Mouse (Mus musculus) heart, embryonic 12.5 days (tissue): Measurements from ENCODE around the gene Otub1. TPM values are rescaled to one million over a fixed set of nuclear protein-coding genes. Genes with fewer than 3 reads are reported as not detected.

Source experiments
- ATAC-seq: fragments of 200-750 bp; cut with Nextera tagmentation; 2 replicates; pipeline ENCODE4 v1.8.0; 2017; ENCODE audit warnings: moderate TSS enrichment, moderate library complexity; ENCODE audit not compliant: insufficient number of reproducible peaks, low FRiP score
- H3K27ac ChIP-seq: fragments of 300-500 bp; sonication (generic); 2 replicates; pipeline ENCODE4 v1.5.1; 2016; ENCODE audit warnings: mild to moderate bottlenecking, moderate library complexity; ENCODE audit not compliant: poor library complexity, severe bottlenecking
- H3K27me3 ChIP-seq: fragments of 300-500 bp; sonication (generic); replicated peaks from 2 replicates; pipeline ENCODE4 v1.6.1; 2016; ENCODE audit warnings: mild to moderate bottlenecking, moderate library complexity
- H3K36me3 ChIP-seq: fragments of 300-500 bp; sonication (generic); 2 replicates; pipeline ENCODE4 v1.6.1; 2016; ENCODE audit warnings: mild to moderate bottlenecking, moderate library complexity
- H3K4me1 ChIP-seq: fragments of 300-500 bp; sonication (generic); replicated peaks from 2 replicates; pipeline ENCODE4 v1.6.1; 2016; ENCODE audit warnings: mild to moderate bottlenecking
- H3K4me2 ChIP-seq: fragments of 300-500 bp; sonication (generic); 2 replicates; pipeline ENCODE4 v1.6.1; 2016; ENCODE audit warnings: mild to moderate bottlenecking, moderate library complexity
- H3K4me3 ChIP-seq: fragments of 300-500 bp; sonication (generic); 2 replicates; pipeline ENCODE4 v1.5.1; 2016; ENCODE audit warnings: mild to moderate bottlenecking
- H3K9ac ChIP-seq: fragments of 300-500 bp; sonication (generic); 2 replicates; pipeline ENCODE4 v1.6.1; 2016; ENCODE audit warnings: mild to moderate bottlenecking, moderate library complexity
- H3K9me3 ChIP-seq: fragments of 300-500 bp; sonication (generic); replicated peaks from 2 replicates; pipeline ENCODE4 v1.6.1; 2016; ENCODE audit warnings: mild to moderate bottlenecking, moderate library complexity
- WGBS: fragments of 180-500 bp; shearing (Covaris S2); methylation state at CpG from one replicate; pipeline ENCODE4 v1.1.7; 2016; 5-methylcytosine and 5-hydroxymethylcytosine counted together
- polyA plus RNA-seq: library from polyadenylated mRNA; unstranded; fragments of >200 nt; fragmentation: Nextera tagmentation; extraction: Ambion mirVana; gene quantifications from 2 replicates; pipeline ENCODE4 v1.2.1, GENCODE M21; 2016

Otub1 gene
- polyA plus RNA-seq, 1 experiment from 2014 or later: 154 TPM

DNA sequence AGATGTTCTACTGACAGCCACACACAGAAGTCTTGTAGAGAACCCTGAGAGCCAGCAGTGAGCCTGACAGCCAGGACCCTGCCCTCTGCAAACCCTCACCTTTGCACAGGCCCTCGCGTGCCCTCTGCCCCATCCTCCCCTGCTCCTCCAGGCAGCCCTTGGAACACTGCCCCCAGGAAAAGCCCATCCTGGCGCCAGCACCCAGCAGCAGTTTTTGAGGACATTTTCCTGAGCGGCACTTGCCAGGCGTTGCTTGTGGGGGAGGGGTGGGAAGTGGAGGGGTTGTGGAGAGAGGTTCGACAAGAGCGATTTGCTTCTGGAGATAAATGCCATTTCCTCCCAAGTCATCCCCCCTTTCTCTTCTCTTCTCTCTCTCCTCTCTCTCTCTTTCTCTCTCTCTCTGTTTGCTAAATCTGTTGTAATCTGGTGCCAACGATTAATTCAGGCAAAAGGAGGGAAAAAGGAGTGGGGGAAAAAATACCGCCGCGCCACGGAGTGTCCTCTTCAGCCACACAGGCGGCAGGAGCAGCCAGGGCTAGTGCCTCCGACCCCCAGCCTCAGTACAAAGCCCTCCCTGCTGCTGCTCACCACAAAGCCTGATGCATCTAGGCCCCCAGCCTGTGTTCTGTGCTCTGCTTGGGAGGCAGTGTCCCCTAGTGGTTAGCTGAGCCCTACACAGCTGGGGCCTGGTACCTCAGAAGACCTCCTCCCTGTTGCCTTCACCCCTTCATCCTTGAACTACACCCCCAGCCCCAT lies 45.8 kb downstream of the Otub1 start:
- H3K27me3 ChIP-seq: peaks cover 70% of the 10 kb centered on the region
- no peaks in the 10 kb centered on the region for H3K36me3 ChIP-seq
- no peaks in the 10 kb centered on the region for H3K9me3 ChIP-seq
- H3K27ac ChIP-seq: no peak overlapping the region
- WGBS: 7% methylated on average over 13 of the region's 14 CpGs
- H3K4me3 ChIP-seq: no peak overlapping the region
- peak; percentile 36; the same call in 1 of the 2 replicates for ATAC-seq
- peak overlapping the region; percentile 49 for H3K4me2 ChIP-seq
- H3K4me1 ChIP-seq: peaks cover 45% of the 10 kb centered on the region
- no peak overlapping the region for H3K9ac ChIP-seq

DNA sequence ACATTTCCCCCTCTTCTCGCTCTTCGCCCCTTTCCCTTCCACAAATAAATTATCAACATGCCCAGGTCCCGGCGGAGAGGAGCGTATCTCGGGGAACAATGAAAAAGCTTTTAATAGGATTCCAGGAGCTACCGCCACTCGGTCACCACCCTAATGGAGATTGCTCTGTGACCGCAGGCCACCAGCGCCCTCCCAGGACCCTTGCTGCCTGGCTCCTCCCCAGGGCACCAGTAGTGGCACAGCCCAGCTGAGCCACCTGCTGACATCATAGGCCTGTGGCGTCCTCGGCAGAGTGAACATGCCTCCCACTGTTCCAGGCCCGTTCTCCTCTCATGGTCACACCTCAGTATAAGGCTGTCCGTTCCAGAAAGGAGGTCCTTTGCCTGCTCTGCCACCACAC lies 48.4 kb downstream of the Otub1 start:
- Histone ChIP-seq H3K4me3 (no peak overlapping the region), H3K9ac (0 out of 2 replicates have a peak overlapping the region, but pooled peaks have one; percentile 9), H3K9me3 (no peaks in the 10 kb centered on the region), H3K4me2 (no peak overlapping the region), H3K4me1 (peaks cover 41% of the 10 kb centered on the region), H3K27ac (no peak overlapping the region), H3K27me3 (peaks cover 48% of the 10 kb centered on the region), H3K36me3 (no peaks in the 10 kb centered on the region)
- 35% methylated on average over 14 of the region's 14 CpGs for WGBS
- ATAC-seq: no peak

- ATAC-seq: no peak
- Histone ChIP-seq H3K4me2 (no peak overlapping the region), H3K4me1 (peaks cover 40% of the 10 kb centered on the region), H3K27ac (no peak overlapping the region), H3K9ac (no peak overlapping the region), H3K9me3 (no peaks in the 10 kb centered on the region), H3K27me3 (peaks cover 36% of the 10 kb centered on the region), H3K4me3 (no peak overlapping the region), H3K36me3 (no peaks in the 10 kb centered on the region)
- WGBS: 67% methylated on average over 6 of the region's 6 CpGs
Observed at GRCm38 (mm10) chr19:7155196-7155595, 50.9 kb downstream of the Otub1 start.

GRCm38 (mm10) chr19:7153232-7153631 lies 52.9 kb downstream of the Otub1 start:
- Histone ChIP-seq H3K4me3 (no peak overlapping the region), H3K36me3 (no peaks in the 10 kb centered on the region), H3K9ac (no peak overlapping the region), H3K27ac (no peak overlapping the region), H3K4me1 (peaks cover 41% of the 10 kb centered on the region), H3K9me3 (no peaks in the 10 kb centered on the region), H3K27me3 (peaks cover 43% of the 10 kb centered on the region), H3K4me2 (no peak overlapping the region)
- no peak for ATAC-seq
- 35% methylated on average over 7 of the region's 7 CpGs for WGBS

- ATAC-seq: no peak
- Histone ChIP-seq H3K27ac (no peak overlapping the region), H3K4me3 (no peak overlapping the region), H3K36me3 (no peaks in the 10 kb centered on the region), H3K4me2 (no peak overlapping the region), H3K4me1 (peaks cover 32% of the 10 kb centered on the region), H3K9me3 (no peaks in the 10 kb centered on the region), H3K9ac (no peak overlapping the region), H3K27me3 (peaks cover 42% of the 10 kb centered on the region)
- 80% methylated on average over 6 of the region's 6 CpGs for WGBS
Observed at GRCm38 (mm10) chr19:7151927-7152653, 54.0 kb downstream of the Otub1 start.

DNA sequence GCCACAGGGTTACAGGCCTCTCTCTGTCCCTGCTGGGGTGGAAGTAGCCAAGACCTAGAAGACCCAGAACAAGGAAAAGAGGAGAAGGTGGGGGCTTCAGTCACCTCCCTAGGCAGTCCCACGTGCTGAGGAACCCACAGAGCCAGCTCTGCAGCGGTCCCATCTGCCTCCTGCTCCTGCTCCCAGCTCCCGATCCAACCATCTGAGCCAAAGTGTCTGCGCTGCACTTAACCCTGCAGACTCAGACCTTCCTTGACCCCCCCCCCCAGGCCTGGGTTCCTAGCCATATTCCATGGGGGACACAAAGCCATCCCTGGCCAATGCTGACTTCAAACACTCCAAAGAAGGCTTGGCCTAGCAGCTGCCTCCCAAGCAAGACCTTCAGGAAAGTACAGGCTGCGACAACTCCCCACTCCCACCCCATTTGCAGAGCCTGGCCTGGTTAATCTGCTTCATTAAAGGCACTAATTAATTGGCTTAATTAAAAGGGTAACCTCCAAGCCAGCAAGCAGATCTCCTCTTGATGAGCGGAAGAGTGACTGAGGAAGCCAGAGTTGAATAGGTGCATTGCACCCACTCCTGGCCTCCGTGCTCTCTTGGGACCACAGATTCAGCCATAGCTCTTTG lies 54.7 kb downstream of the Otub1 start:
- peaks cover 47% of the 10 kb centered on the region for H3K27me3 ChIP-seq
- no peak for ATAC-seq
- peak overlapping the region; percentile 16; the same call in 1 of the 2 replicates for H3K9ac ChIP-seq

GRCm38 (mm10) chr19:7149158-7149685 lies 56.9 kb downstream of the Otub1 start:
- Histone ChIP-seq H3K27me3 (peaks cover 68% of the 10 kb centered on the region), H3K27ac (no peak overlapping the region), H3K9me3 (no peaks in the 10 kb centered on the region)

More for the DNA sequence above, 54.7 kb downstream of the Otub1 start:
- Histone ChIP-seq H3K4me2 (no peak overlapping the region), H3K4me3 (no peak overlapping the region), H3K27ac (no peak overlapping the region), H3K9me3 (no peaks in the 10 kb centered on the region), H3K4me1 (peaks cover 26% of the 10 kb centered on the region), H3K36me3 (no peaks in the 10 kb centered on the region)
- WGBS: 73% methylated on average over 7 of the region's 7 CpGs

DNA sequence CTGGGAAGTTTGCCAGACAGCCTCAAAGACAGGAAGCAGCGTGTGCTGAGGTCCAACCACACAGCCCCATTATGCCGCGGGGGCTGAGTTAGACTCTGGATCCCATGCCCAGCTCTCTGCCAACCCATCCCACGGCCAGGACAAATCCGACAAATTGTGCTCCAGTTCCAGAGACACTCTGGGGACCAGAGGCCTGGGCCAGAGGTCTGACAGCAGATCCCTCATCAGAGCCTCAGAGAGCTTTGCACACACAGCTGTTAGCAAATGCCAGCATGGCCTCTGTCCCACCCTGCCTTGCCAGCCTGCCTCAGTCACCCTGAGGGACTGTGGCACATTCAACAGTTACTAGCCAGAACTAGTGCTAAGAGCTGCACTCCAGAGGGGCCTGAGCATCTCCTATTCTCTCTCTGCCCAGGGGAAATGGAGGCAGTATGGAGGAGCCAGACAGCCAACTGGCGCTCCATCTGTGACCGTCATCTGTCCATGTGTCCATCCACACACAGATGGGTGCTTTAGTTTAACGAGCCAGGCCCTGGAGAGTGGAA lies 57.5 kb downstream of the Otub1 start:
- H3K27ac ChIP-seq: no peak overlapping the region
- peaks cover 69% of the 10 kb centered on the region for H3K27me3 ChIP-seq
- H3K4me1 ChIP-seq: peaks cover 31% of the 10 kb centered on the region
- H3K4me2 ChIP-seq: no peak overlapping the region
- H3K9me3 ChIP-seq: no peaks in the 10 kb centered on the region
- WGBS: 66% methylated on average over 8 of the region's 8 CpGs
- no peak overlapping the region for H3K9ac ChIP-seq
- ATAC-seq: no peak
- H3K4me3 ChIP-seq: no peak overlapping the region
- H3K36me3 ChIP-seq: no peaks in the 10 kb centered on the region

More at GRCm38 (mm10) chr19:7149158-7149685, 56.9 kb downstream of the Otub1 start:
- 71% methylated on average over 7 of the region's 7 CpGs for WGBS
- Histone ChIP-seq H3K36me3 (no peaks in the 10 kb centered on the region), H3K9ac (0 out of 2 replicates have a peak overlapping the region, but pooled peaks have one; percentile 12), H3K4me3 (no peak overlapping the region), H3K4me1 (peaks cover 25% of the 10 kb centered on the region), H3K4me2 (no peak overlapping the region)
- ATAC-seq: no peak

Other genes starting within 250 kb of the Otub1 start
- 194 and 198 TPM in 2 replicates for gene Ppp1r14b, start 231.3 kb downstream of the Otub1 start, polyA plus RNA-seq
- gene Plcb3, start 229.8 kb downstream of the Otub1 start, polyA plus RNA-seq: 26.6 and 28.9 TPM in 2 replicates
- gene Fkbp2, start 225.8 kb downstream of the Otub1 start, polyA plus RNA-seq: 73.3 and 81.9 TPM in 2 replicates
- 126 and 136 TPM in 2 replicates for gene Vegfb, start 218.7 kb downstream of the Otub1 start, polyA plus RNA-seq
- gene Dnajc4, start 213.7 kb downstream of the Otub1 start, polyA plus RNA-seq: 32.7 and 33.9 TPM in 2 replicates
- 22.4 and 23.6 TPM in 2 replicates for gene Nudt22, start 210.2 kb downstream of the Otub1 start, polyA plus RNA-seq
- 13.3 and 14.3 TPM in 2 replicates for gene Trpt1, start 210.2 kb downstream of the Otub1 start, polyA plus RNA-seq
- gene Fermt3, start 186.8 kb downstream of the Otub1 start, polyA plus RNA-seq: 9.3 and 11.7 TPM in 2 replicates
- gene Stip1, start 166.3 kb downstream of the Otub1 start, polyA plus RNA-seq: 228 and 236 TPM in 2 replicates
- gene Macrod1, start 149.5 kb downstream of the Otub1 start, polyA plus RNA-seq: 29.0 and 30.0 TPM in 2 replicates
- gene Flrt1, start 100.6 kb downstream of the Otub1 start, polyA plus RNA-seq: 0.81 and 0.87 TPM in 2 replicates
- gene Cox8a, start 11.3 kb upstream of the Otub1 start, polyA plus RNA-seq: 2,134 and 2,138 TPM in 2 replicates
- 64.1 and 66.3 TPM in 2 replicates for gene Naa40, start 34.9 kb upstream of the Otub1 start, polyA plus RNA-seq
- 16.3 and 16.5 TPM in 2 replicates for gene Rcor2, start 61.0 kb upstream of the Otub1 start, polyA plus RNA-seq
- 40.8 and 49.3 TPM in 2 replicates for gene Mark2, start 135.5 kb upstream of the Otub1 start, polyA plus RNA-seq
- 23.5 and 26.4 TPM in 2 replicates for gene Spindoc, start 176.7 kb upstream of the Otub1 start, polyA plus RNA-seq
- 4.6 and 5.3 TPM in 2 replicates for gene 2700081O15Rik, start 211.3 kb upstream of the Otub1 start, polyA plus RNA-seq